Mouse (Mus musculus) ES-E14 (cell line): ENCODE data around the gene Atxn7. TPM values are rescaled to one million over a fixed set of nuclear protein-coding genes. Genes with fewer than 3 reads are reported as not detected.
"Not testable (repeated sequence)": the region's sequence is repeated elsewhere in the genome, so short reads cannot be mapped to it uniquely, and the experiment has no call there.

Experiments
- DNase-seq: peaks from one replicate; pipeline ENCODE4 v3.0.0-alpha.2; 2013; ENCODE audit warnings: low read depth, low spot score
- H3K27ac ChIP-seq: 2 replicates; pipeline ENCODE4 v1.5.1; 2012; ENCODE audit warnings: low read depth, mild to moderate bottlenecking, low read length, moderate library complexity, mixed read lengths; ENCODE audit not compliant: poor library complexity, insufficient read depth, severe bottlenecking
- H3K36me3 ChIP-seq: 2 replicates; pipeline ENCODE4 v1.6.1; 2012; ENCODE audit warnings: mild to moderate bottlenecking, low read length, moderate library complexity, mixed read lengths; ENCODE audit not compliant: control insufficient read depth, poor library complexity, insufficient read depth, severe bottlenecking
- H3K4me1 ChIP-seq, 2 experiments: fragments of 150-350 bp in 1 of 2; sonication (generic) in 1 of 2; 2 replicates each; pipeline ENCODE4 v1.6.1; 2012; ENCODE audit warnings: low read length in 2 of 2, mild to moderate bottlenecking in 1 of 2, mixed read lengths in 1 of 2; ENCODE audit not compliant: control insufficient read depth in 2 of 2, insufficient read depth in 2 of 2, poor library complexity in 1 of 2
- H3K4me3 ChIP-seq, 2 experiments: fragments of 150-350 bp in 1 of 2; sonication (generic) in 1 of 2; 2 replicates each; pipeline ENCODE4 v1.5.1; 2012; ENCODE audit warnings: low read length in 2 of 2, low read depth in 1 of 2, mild to moderate bottlenecking in 1 of 2, mixed read lengths in 1 of 2; ENCODE audit not compliant: insufficient read depth in 1 of 2, poor library complexity in 1 of 2, severe bottlenecking in 1 of 2
- H3K9ac ChIP-seq: 2 replicates; pipeline ENCODE4 v1.6.1; 2012; ENCODE audit warnings: low read depth, mild to moderate bottlenecking, low read length, mixed read lengths; ENCODE audit not compliant: poor library complexity, insufficient read depth, severe bottlenecking
- H3K9me3 ChIP-seq: fragments of 150-350 bp; sonication (generic); 2 replicates; pipeline ENCODE4 v1.6.1; 2012; ENCODE audit warnings: low read depth, mild to moderate bottlenecking, low read length; ENCODE audit not compliant: control insufficient read depth, insufficient read depth
- CHD2 ChIP-seq: IDR thresholded peaks from 2 replicates; pipeline ENCODE4 v1.6.1; 2014; ENCODE audit warnings: mild to moderate bottlenecking, low read depth, low read length, inconsistent platforms
- HCFC1 ChIP-seq: IDR thresholded peaks from 2 replicates; pipeline ENCODE4 v1.6.1; 2012; ENCODE audit warnings: low read length, inconsistent platforms, borderline replicate concordance; ENCODE audit not compliant: insufficient read depth
- MAFK ChIP-seq: IDR thresholded peaks from 2 replicates; pipeline ENCODE4 v1.6.1; 2014; ENCODE audit warnings: mild to moderate bottlenecking, low read depth, low read length, inconsistent platforms; ENCODE audit not compliant: insufficient read depth
- ZC3H11A ChIP-seq: IDR thresholded peaks from 2 replicates; pipeline ENCODE4 v1.6.1; 2012; ENCODE audit warnings: low read depth, mild to moderate bottlenecking, inconsistent platforms, low read length, borderline replicate concordance
- ZNF384 ChIP-seq: IDR thresholded peaks from 2 replicates; pipeline ENCODE4 v1.6.1; 2012; ENCODE audit warnings: low read depth, low read length, inconsistent platforms
- in situ Hi-C, 2 experiments: fragments of 600-800 bp; cut with MboI; formaldehyde crosslinking; loops; one replicate each; pipeline ENCODE4 v1.15.1; 2025; ENCODE audit warnings: low sequenced_read_pairs in 2 of 2, inconsistent platforms in 1 of 2; ENCODE audit not compliant: unreplicated experiment in 2 of 2
- total RNA-seq: library from RNA; depleted of rRNA; stranded (reverse); fragments of 300-350 nt; gene quantifications from 2 replicates; pipeline ENCODE4 v1.2.3, GENCODE M21; 2012

Gene Atxn7
- total RNA-seq, 1 experiment = 2.9 TPM

DNA sequence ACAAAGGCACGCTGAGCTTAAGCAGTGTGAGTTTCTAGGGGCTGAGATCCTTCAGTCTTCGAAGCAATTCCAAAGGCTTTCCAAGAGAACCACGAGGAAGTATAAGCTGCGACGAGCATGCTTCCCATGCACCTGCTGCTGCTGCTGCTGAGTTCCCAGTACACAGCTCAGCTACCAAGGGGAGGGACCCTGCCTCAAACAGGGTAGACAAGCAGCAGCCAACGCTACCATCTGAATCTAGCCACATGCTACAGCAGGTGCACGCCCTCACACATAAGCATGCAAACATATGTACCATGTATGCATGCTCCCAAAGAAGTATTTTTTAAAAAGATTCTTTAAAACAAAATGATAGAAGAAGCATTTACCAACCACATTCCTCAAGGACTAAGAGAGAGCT, 12.9 kb upstream of the Atxn7 start:
- H3K9me3 ChIP-seq = no peaks in the 10 kb centered on the region
- in situ Hi-C loops = loop anchor here in 1 of 2 experiments (25.0 kb wide), 1 partner anchor 1361 kb away; no protein-coding TSS in a partner anchor
- H3K4me1 ChIP-seq = no peaks in the 10 kb centered on the region
- H3K4me3 ChIP-seq = no peak overlapping the region
- H3K36me3 ChIP-seq = peaks cover 3% of the 10 kb centered on the region
- H3K9ac ChIP-seq = no peak overlapping the region
- no peak for TF ChIP-seq HCFC1
- no peak for TF ChIP-seq ZC3H11A
- TF ChIP-seq ZNF384 = no peak
- TF ChIP-seq CHD2 = no peak
- no peak for TF ChIP-seq MAFK
- no peak for DNase-seq
- H3K27ac ChIP-seq = no peak overlapping the region

DNA sequence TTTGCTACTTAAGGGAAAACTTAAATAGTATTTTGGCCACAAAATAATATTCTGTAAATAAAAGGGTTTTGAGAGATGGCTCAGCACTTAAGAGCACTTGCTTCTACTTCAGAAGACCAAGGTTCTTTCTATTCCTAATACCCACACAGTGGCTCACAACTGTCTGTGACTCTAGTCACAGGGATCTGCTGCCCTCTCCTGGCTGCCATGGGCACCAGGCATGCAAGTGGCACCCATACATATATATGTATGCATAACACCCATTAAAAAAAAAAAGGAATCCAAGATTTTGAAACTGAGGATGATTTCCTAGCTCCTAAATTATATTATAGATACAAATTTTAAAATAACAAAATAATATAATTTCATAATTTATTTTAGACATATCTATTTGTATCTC, 10.8 kb upstream of the Atxn7 start:
- in situ Hi-C loops = no loop called here
- Histone ChIP-seq H3K4me1 (no peaks in the 10 kb centered on the region), H3K4me3 (no peak overlapping the region), H3K27ac (no peak overlapping the region), H3K9ac (no peak overlapping the region), H3K36me3 (peaks cover 3% of the 10 kb centered on the region), H3K9me3 (no peaks in the 10 kb centered on the region)
- DNase-seq = peak; percentile 12
- 0 out of 2 replicates have a peak, but pooled peaks have one; percentile 6 for TF ChIP-seq ZNF384
- TF ChIP-seq ZC3H11A = no peak

DNA sequence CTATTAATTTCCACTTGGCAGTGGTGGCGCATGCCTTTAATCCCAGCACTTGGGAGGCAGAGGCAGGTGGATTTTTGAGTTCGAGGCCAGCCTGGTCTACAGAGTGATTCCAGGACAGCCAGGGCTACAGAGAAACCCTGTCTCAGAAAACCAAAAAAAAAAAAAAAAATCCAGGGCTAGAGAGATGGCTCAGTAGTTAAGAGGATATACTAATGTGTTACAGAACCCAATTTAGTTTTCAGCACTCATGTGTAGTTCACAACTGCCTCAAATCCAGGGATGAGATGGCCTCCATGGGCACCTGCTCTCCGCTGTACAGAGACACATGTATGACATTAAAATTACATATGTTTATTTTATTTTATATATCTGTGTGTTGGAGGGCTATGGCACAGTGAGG, 9.1 kb upstream of the Atxn7 start:
- H3K36me3 ChIP-seq, in situ Hi-C loops: not testable (repeated sequence)

DNA sequence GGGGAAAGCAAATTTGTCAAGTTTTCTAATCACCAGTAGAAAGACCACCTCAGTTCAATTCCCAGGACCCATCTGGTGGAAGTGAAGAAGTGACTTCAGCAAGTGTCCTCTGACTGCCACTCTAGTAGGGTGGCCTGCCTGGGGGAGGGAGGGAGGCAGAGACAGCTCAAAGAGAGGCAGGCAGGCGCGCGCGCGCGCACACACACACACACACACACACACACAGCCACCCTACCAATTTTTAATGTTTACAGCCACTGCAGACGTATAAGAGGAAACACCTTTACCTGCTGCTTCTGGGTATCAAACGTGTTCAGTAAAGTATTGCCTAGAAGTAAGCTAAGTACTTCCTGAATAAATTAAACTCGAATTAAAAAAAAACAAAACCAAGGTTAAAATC, 1.2 kb upstream of the Atxn7 start:
- DNase-seq = no peak
- H3K4me3 ChIP-seq = peak overlapping the region; percentile 82 to 92
- no peaks in the 10 kb centered on the region for H3K36me3 ChIP-seq
- 0 out of 4 replicates have a peak, but pooled peaks cover 0 to 2% of the 10 kb centered on the region in 2 experiments for H3K4me1 ChIP-seq
- peak overlapping the region; percentile 92; the same call in 1 of the 2 replicates for H3K9ac ChIP-seq
- H3K27ac ChIP-seq = no peak overlapping the region
- TF ChIP-seq CHD2 (no peak), ZC3H11A (no peak), HCFC1 (no peak), ZNF384 (no peak), MAFK (no peak)
- in situ Hi-C loops = no loop called here
- peaks cover 2% of the 10 kb centered on the region; the same call in 1 of the 2 replicates for H3K9me3 ChIP-seq

More for the DNA sequence above, 9.1 kb upstream of the Atxn7 start:
- not testable (repeated sequence) for H3K27ac ChIP-seq, H3K9me3 ChIP-seq, H3K4me1 ChIP-seq, H3K9ac ChIP-seq, H3K4me3 ChIP-seq, DNase-seq
- peak; percentile 82; the same call in 1 of the 2 replicates for TF ChIP-seq ZNF384

DNA sequence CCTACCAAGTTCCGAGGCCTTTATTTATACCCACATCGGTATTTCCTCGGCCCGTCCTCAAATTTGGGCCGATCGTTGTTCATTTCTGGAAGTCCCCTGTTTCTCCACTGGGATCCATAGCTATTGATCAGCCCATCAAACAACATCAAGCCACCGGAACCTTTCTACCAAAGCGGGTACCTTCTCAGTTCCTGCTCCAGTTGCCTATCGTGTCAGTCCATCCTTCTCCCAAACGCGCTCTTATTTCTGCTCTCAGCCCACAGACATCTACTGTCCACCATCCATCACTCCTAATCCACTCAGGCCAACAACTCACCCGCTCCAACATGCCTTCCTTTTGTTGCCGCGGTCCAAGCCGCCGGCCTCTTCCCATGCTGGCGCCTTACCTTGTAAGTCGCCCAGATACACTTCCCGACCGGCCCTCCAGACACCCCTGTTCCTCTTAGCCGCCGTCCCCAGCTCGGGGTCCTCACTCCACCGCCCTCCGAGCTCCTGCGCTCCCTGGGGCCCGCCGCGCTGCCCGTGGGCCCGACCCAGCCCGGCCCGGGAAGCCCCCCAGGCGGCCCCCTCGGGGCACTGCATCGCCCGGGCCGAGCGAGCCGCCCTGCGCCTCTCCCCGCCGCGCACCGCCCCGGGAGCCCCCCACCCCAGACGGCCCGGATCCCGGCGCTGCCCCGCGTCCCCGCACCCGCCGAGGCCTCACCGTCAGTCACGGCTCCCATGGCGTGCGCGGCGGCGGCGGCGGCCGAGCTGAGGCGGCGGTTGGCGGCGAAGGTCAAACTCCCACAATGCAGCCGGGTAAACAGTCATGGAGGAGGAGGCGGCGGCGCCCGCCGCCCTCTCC, 536 bp upstream of the Atxn7 start:
- peaks cover 2% of the 10 kb centered on the region; the same call in 1 of the 2 replicates for H3K9me3 ChIP-seq
- in situ Hi-C loops = no loop called here
- H3K27ac ChIP-seq = peak overlapping the region; percentile 55; the same call in 1 of the 2 replicates
- no peaks in the 10 kb centered on the region for H3K36me3 ChIP-seq
- peak; percentile 26 for DNase-seq
- H3K4me1 ChIP-seq = 0 out of 4 replicates have a peak, but pooled peaks cover 0 to 2% of the 10 kb centered on the region in 2 experiments
- peak overlapping the region; percentile 92 for H3K9ac ChIP-seq
- TF ChIP-seq MAFK = no peak
- H3K4me3 ChIP-seq = peak overlapping the region; percentile 82 to 92
